Mouse (Mus musculus): Measurements from ENCODE around the gene Fam19a1. TPM values are rescaled to one million over a fixed set of nuclear protein-coding genes. Genes with fewer than 3 reads are reported as not detected.

Gene Fam19a1
- polyA plus RNA-seq, 1 experiment from 2014 or later = 13.4 TPM

- Histone ChIP-seq H3K4me3 (ENCODE audit: low read depth, low read length) (no peak overlapping the region), H3K27me3 (ENCODE audit: control insufficient read depth, insufficient read depth, low read length) (no peaks in the 10 kb centered on the region), H3K27ac (ENCODE audit: low read length) (no peak overlapping the region), H3K36me3 (ENCODE audit: control insufficient read depth, insufficient read depth, low read length) (no peaks in the 10 kb centered on the region), H3K9me3 (ENCODE audit: control insufficient read depth, low read depth, low read length) (no peaks in the 10 kb centered on the region), H3K4me1 (ENCODE audit: control insufficient read depth, insufficient read depth, low read length) (no peaks in the 10 kb centered on the region), H3K9ac (replicated peaks; ENCODE audit: low read depth, low read length) (no peak overlapping the region), H3K4me2 (replicated peaks; ENCODE audit: low read depth, low read length) (no peak overlapping the region)
- no peak for ATAC-seq (ENCODE audit: insufficient number of reproducible peaks, insufficient read depth, low FRiP score, low read depth)
- 88% methylated on average over 5 of the region's 5 CpGs for WGBS
Observed at GRCm38 (mm10) chr6:96270436-96270835, 157.5 kb downstream of the Fam19a1 start.

- Histone ChIP-seq H3K4me2 (replicated peaks; ENCODE audit: low read depth, low read length) (no peak overlapping the region), H3K27ac (ENCODE audit: low read length) (no peak overlapping the region), H3K27me3 (ENCODE audit: control insufficient read depth, insufficient read depth, low read length) (no peaks in the 10 kb centered on the region), H3K4me3 (ENCODE audit: low read depth, low read length) (no peak overlapping the region), H3K9ac (replicated peaks; ENCODE audit: low read depth, low read length) (no peak overlapping the region), H3K36me3 (ENCODE audit: control insufficient read depth, insufficient read depth, low read length) (no peaks in the 10 kb centered on the region), H3K9me3 (ENCODE audit: control insufficient read depth, low read depth, low read length) (no peaks in the 10 kb centered on the region), H3K4me1 (ENCODE audit: control insufficient read depth, insufficient read depth, low read length) (no peaks in the 10 kb centered on the region)
- 88% methylated on average over 4 of the region's 4 CpGs for WGBS
- no peak for ATAC-seq (ENCODE audit: insufficient number of reproducible peaks, insufficient read depth, low FRiP score, low read depth)
Observed at GRCm38 (mm10) chr6:96283731-96284130, 170.8 kb downstream of the Fam19a1 start.

GRCm38 (mm10) chr6:96284590-96284989 lies 171.6 kb downstream of the Fam19a1 start:
- H3K4me1 ChIP-seq (ENCODE audit: control insufficient read depth, insufficient read depth, low read length) = no peaks in the 10 kb centered on the region
- H3K27me3 ChIP-seq (ENCODE audit: control insufficient read depth, insufficient read depth, low read length) = no peaks in the 10 kb centered on the region
- H3K36me3 ChIP-seq (ENCODE audit: control insufficient read depth, insufficient read depth, low read length) = no peaks in the 10 kb centered on the region
- H3K4me2 ChIP-seq (replicated peaks; ENCODE audit: low read depth, low read length) = no peak overlapping the region
- no peak for ATAC-seq (ENCODE audit: insufficient number of reproducible peaks, insufficient read depth, low FRiP score, low read depth)
- H3K9me3 ChIP-seq (ENCODE audit: control insufficient read depth, low read depth, low read length) = no peaks in the 10 kb centered on the region
- 80% methylated on average over 4 of the region's 4 CpGs for WGBS
- H3K4me3 ChIP-seq (ENCODE audit: low read depth, low read length) = no peak overlapping the region
- H3K27ac ChIP-seq (ENCODE audit: low read length) = no peak overlapping the region
- H3K9ac ChIP-seq (replicated peaks; ENCODE audit: low read depth, low read length) = no peak overlapping the region

- H3K4me1 ChIP-seq (ENCODE audit: control insufficient read depth, insufficient read depth, low read length) = no peaks in the 10 kb centered on the region
- WGBS = 57% methylated on average over 4 of the region's 4 CpGs
Observed at GRCm38 (mm10) chr6:96286276-96286675, 173.3 kb downstream of the Fam19a1 start.

GRCm38 (mm10) chr6:96287377-96287776 lies 174.4 kb downstream of the Fam19a1 start:
- Histone ChIP-seq H3K9me3 (ENCODE audit: control insufficient read depth, low read depth, low read length) (no peaks in the 10 kb centered on the region), H3K36me3 (ENCODE audit: control insufficient read depth, insufficient read depth, low read length) (no peaks in the 10 kb centered on the region), H3K4me3 (ENCODE audit: low read depth, low read length) (no peak overlapping the region), H3K4me1 (ENCODE audit: control insufficient read depth, insufficient read depth, low read length) (no peaks in the 10 kb centered on the region), H3K9ac (replicated peaks; ENCODE audit: low read depth, low read length) (no peak overlapping the region), H3K27me3 (ENCODE audit: control insufficient read depth, insufficient read depth, low read length) (no peaks in the 10 kb centered on the region), H3K4me2 (replicated peaks; ENCODE audit: low read depth, low read length) (no peak overlapping the region), H3K27ac (ENCODE audit: low read length) (no peak overlapping the region)
- WGBS = 63% methylated on average over 2 of the region's 2 CpGs
- no peak for ATAC-seq (ENCODE audit: insufficient number of reproducible peaks, insufficient read depth, low FRiP score, low read depth)

More at GRCm38 (mm10) chr6:96286276-96286675, 173.3 kb downstream of the Fam19a1 start:
- H3K9ac ChIP-seq (replicated peaks; ENCODE audit: low read depth, low read length) = no peak overlapping the region
- H3K27ac ChIP-seq (ENCODE audit: low read length) = no peak overlapping the region
- H3K4me3 ChIP-seq (ENCODE audit: low read depth, low read length) = no peak overlapping the region
- ATAC-seq (ENCODE audit: insufficient number of reproducible peaks, insufficient read depth, low FRiP score, low read depth) = no peak
- H3K4me2 ChIP-seq (replicated peaks; ENCODE audit: low read depth, low read length) = no peak overlapping the region
- no peaks in the 10 kb centered on the region for H3K27me3 ChIP-seq (ENCODE audit: control insufficient read depth, insufficient read depth, low read length)
- no peaks in the 10 kb centered on the region for H3K36me3 ChIP-seq (ENCODE audit: control insufficient read depth, insufficient read depth, low read length)
- H3K9me3 ChIP-seq (ENCODE audit: control insufficient read depth, low read depth, low read length) = no peaks in the 10 kb centered on the region

DNA sequence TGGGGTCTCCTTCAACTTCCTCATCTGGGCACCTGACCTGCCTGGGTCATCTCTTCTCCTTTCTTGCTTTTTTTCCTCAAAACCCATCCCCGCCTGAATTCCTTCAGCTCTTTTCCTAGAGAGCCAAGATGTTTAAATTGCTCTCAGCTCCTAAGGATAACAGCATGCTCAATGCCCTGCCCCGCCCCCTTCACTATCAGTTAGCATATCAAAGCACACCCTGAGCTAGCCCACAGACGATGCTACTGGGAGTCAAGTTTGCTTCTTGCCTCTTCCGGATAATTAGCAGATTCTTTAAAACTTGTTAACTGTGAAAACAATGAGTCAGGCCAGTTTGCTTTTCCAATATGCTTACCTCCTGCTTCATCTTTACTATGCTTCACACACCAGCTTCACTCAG lies 176.7 kb downstream of the Fam19a1 start:
- no peaks in the 10 kb centered on the region for H3K36me3 ChIP-seq (ENCODE audit: control insufficient read depth, insufficient read depth, low read length)
- H3K4me2 ChIP-seq (replicated peaks; ENCODE audit: low read depth, low read length) = no peak overlapping the region
- no peak for ATAC-seq (ENCODE audit: insufficient number of reproducible peaks, insufficient read depth, low FRiP score, low read depth)
- no peak overlapping the region for H3K9ac ChIP-seq (replicated peaks; ENCODE audit: low read depth, low read length)
- no peaks in the 10 kb centered on the region for H3K4me1 ChIP-seq (ENCODE audit: control insufficient read depth, insufficient read depth, low read length)
- no peak overlapping the region for H3K4me3 ChIP-seq (ENCODE audit: low read depth, low read length)
- no peak overlapping the region for H3K27ac ChIP-seq (ENCODE audit: low read length)
- H3K27me3 ChIP-seq (ENCODE audit: control insufficient read depth, insufficient read depth, low read length) = no peaks in the 10 kb centered on the region
- WGBS = 32% methylated on average over 4 of the region's 4 CpGs
- H3K9me3 ChIP-seq (ENCODE audit: control insufficient read depth, low read depth, low read length) = no peaks in the 10 kb centered on the region

DNA sequence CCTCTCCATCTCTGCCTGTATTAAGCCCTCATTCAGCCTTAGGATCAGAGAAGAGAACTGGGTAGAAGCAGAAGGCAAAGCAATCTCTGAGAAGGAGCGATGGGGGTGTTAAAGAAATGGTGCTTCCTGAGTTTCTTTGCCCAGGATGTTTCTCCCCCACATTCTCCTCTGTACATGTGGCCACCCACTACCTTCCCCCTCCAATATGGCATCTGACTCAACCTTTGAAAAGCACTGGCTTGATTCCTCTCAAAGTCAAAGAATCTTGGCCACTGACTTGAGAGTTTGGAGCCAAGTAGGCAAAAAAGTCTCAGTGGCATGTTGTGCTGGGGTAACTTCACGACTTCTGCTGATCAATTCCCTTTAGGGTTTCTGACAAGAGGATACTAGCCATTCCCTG lies 234.5 kb downstream of the Fam19a1 start:
- WGBS = 81% methylated on average over 2 of the region's 2 CpGs
- no peaks in the 10 kb centered on the region for H3K4me1 ChIP-seq (ENCODE audit: control insufficient read depth, insufficient read depth, low read length)

DNA sequence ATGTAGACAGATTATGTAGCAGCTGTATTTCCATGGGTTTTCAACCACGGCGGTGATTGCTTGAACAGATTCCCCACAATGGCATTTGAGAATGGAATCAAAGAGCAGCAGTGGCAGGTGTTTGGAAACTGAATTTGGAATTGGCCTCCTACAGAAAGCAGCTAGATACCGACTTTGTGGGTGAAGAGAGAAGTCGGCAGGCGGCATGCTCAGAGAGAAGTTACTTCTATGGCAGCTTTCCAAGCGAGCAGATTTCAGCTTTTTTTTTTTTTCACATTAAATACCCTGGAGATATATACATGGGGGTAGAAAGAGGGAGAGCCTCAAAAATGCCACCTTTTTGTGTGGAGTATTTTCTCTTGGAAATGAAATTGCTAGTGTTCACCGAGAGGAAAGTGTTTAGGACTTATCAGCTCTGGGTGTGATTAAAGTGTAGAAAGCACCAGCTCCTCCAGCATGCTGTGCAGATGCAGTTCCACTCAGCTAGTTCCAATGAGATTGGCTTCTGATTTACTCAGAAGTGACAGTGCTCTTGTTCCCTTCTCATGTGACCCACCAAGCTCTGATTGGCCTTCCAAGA lies 236.6 kb downstream of the Fam19a1 start:
- H3K4me2 ChIP-seq (replicated peaks; ENCODE audit: low read depth, low read length) = no peak overlapping the region
- no peaks in the 10 kb centered on the region for H3K9me3 ChIP-seq (ENCODE audit: control insufficient read depth, low read depth, low read length)
- no peaks in the 10 kb centered on the region for H3K4me1 ChIP-seq (ENCODE audit: control insufficient read depth, insufficient read depth, low read length)
- WGBS = 81% methylated on average over 7 of the region's 7 CpGs
- H3K27ac ChIP-seq (ENCODE audit: low read length) = no peak overlapping the region
- ATAC-seq (ENCODE audit: insufficient number of reproducible peaks, insufficient read depth, low FRiP score, low read depth) = no peak
- no peaks in the 10 kb centered on the region for H3K27me3 ChIP-seq (ENCODE audit: control insufficient read depth, insufficient read depth, low read length)
- H3K9ac ChIP-seq (replicated peaks; ENCODE audit: low read depth, low read length) = no peak overlapping the region
- H3K36me3 ChIP-seq (ENCODE audit: control insufficient read depth, insufficient read depth, low read length) = no peaks in the 10 kb centered on the region
- no peak overlapping the region for H3K4me3 ChIP-seq (ENCODE audit: low read depth, low read length)

More for the DNA sequence above, 234.5 kb downstream of the Fam19a1 start:
- Histone ChIP-seq H3K9ac (replicated peaks; ENCODE audit: low read depth, low read length) (no peak overlapping the region), H3K4me3 (ENCODE audit: low read depth, low read length) (no peak overlapping the region), H3K9me3 (ENCODE audit: control insufficient read depth, low read depth, low read length) (no peaks in the 10 kb centered on the region), H3K4me2 (replicated peaks; ENCODE audit: low read depth, low read length) (no peak overlapping the region), H3K36me3 (ENCODE audit: control insufficient read depth, insufficient read depth, low read length) (no peaks in the 10 kb centered on the region), H3K27me3 (ENCODE audit: control insufficient read depth, insufficient read depth, low read length) (no peaks in the 10 kb centered on the region), H3K27ac (ENCODE audit: low read length) (no peak overlapping the region)
- ATAC-seq (ENCODE audit: insufficient number of reproducible peaks, insufficient read depth, low FRiP score, low read depth) = no peak

DNA sequence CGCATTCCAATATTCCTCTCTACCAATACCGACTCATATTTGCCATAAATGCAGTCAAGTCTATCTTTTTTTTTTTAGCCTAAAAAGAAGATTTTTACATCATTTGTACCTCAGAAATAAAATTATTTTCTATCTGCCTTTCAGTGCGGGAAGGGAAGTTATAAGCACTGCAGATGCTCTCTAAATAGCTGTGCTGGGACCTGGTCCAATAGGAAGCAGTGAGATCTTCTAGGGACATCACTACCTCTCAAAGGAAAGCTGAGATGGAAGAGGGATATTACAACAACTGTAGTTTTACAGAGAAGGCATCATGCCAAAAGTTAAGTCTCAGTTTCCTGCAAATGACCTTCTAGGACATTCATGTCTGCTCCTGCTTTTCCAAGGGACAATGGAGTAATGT lies 256.6 kb downstream of the Fam19a1 start:
- Histone ChIP-seq H3K4me2 (replicated peaks; ENCODE audit: low read depth, low read length) (no peak overlapping the region), H3K4me1 (ENCODE audit: control insufficient read depth, insufficient read depth, low read length) (no peaks in the 10 kb centered on the region), H3K4me3 (ENCODE audit: low read depth, low read length) (no peak overlapping the region), H3K27ac (ENCODE audit: low read length) (no peak overlapping the region), H3K27me3 (ENCODE audit: control insufficient read depth, insufficient read depth, low read length) (no peaks in the 10 kb centered on the region), H3K36me3 (ENCODE audit: control insufficient read depth, insufficient read depth, low read length) (no peaks in the 10 kb centered on the region), H3K9me3 (ENCODE audit: control insufficient read depth, low read depth, low read length) (no peaks in the 10 kb centered on the region), H3K9ac (replicated peaks; ENCODE audit: low read depth, low read length) (no peak overlapping the region)
- ATAC-seq (ENCODE audit: insufficient number of reproducible peaks, insufficient read depth, low FRiP score, low read depth) = no peak
- 93% methylated on average over 3 of the region's 3 CpGs for WGBS
